Mouse (Mus musculus) stomach, embryonic 15.5 days (tissue): ENCODE results near the gene Ccdc120. TPM values are rescaled to one million over a fixed set of nuclear protein-coding genes. Genes with fewer than 3 reads are reported as not detected.

Source experiments
- ATAC-seq: fragments of 200-750 bp; cut with Nextera tagmentation; 2 replicates; pipeline ENCODE4 v1.8.0; 2017; ENCODE audit warnings: low read depth, moderate number of reproducible peaks, moderate TSS enrichment; ENCODE audit not compliant: insufficient read depth, low FRiP score
- H3K27ac ChIP-seq: fragments of 300-500 bp; sonication (generic); 2 replicates; pipeline ENCODE4 v1.5.1; 2015; ENCODE audit warnings: mild to moderate bottlenecking, inconsistent platforms
- H3K27me3 ChIP-seq: fragments of 300-500 bp; sonication (generic); replicated peaks from 2 replicates; pipeline ENCODE4 v1.6.1; 2015; ENCODE audit warnings: inconsistent platforms
- H3K36me3 ChIP-seq: fragments of 300-500 bp; sonication (generic); 2 replicates; pipeline ENCODE4 v1.6.1; 2015; ENCODE audit warnings: inconsistent platforms
- H3K4me1 ChIP-seq: fragments of 300-500 bp; sonication (generic); 2 replicates; pipeline ENCODE4 v1.6.1; 2015; ENCODE audit warnings: inconsistent platforms
- H3K4me2 ChIP-seq: fragments of 300-500 bp; sonication (generic); 2 replicates; pipeline ENCODE4 v1.6.1; 2015; ENCODE audit warnings: mild to moderate bottlenecking, inconsistent platforms
- H3K4me3 ChIP-seq: fragments of 300-500 bp; sonication (generic); replicated peaks from 2 replicates; pipeline ENCODE4 v1.5.1; 2015; ENCODE audit warnings: inconsistent platforms
- H3K9ac ChIP-seq: fragments of 300-500 bp; sonication (generic); 2 replicates; pipeline ENCODE4 v1.6.1; 2015; ENCODE audit warnings: inconsistent platforms
- H3K9me3 ChIP-seq: fragments of 300-500 bp; sonication (generic); 2 replicates; pipeline ENCODE4 v1.6.1; 2016; ENCODE audit warnings: inconsistent platforms
- WGBS: fragments of 180-500 bp; shearing (Covaris S2); methylation state at CpG from one replicate; pipeline ENCODE4 v1.1.7; 2015; 5-methylcytosine and 5-hydroxymethylcytosine counted together
- polyA plus RNA-seq: library from polyadenylated mRNA; unstranded; fragments of >200 nt; fragmentation: Nextera tagmentation; extraction: Ambion mirVana; gene quantifications from 2 replicates; pipeline ENCODE4 v1.2.1, GENCODE M21; 2015

The Ccdc120 gene
- polyA plus RNA-seq, 1 experiment from 2014 or later, result 16.0 TPM

- H3K4me3 ChIP-seq, result no peak overlapping the region
- no peaks in the 10 kb centered on the region for H3K27me3 ChIP-seq
- no peaks in the 10 kb centered on the region for H3K9me3 ChIP-seq
- no peak overlapping the region for H3K9ac ChIP-seq
- no peak overlapping the region for H3K4me2 ChIP-seq
- no peak overlapping the region for H3K27ac ChIP-seq
- ATAC-seq, result no peak
- no peaks in the 10 kb centered on the region for H3K4me1 ChIP-seq
- 54% methylated on average over 5 of the region's 5 CpGs for WGBS
- H3K36me3 ChIP-seq, result no peaks in the 10 kb centered on the region
These were observed 7.2 kb downstream of the Ccdc120 start for GRCm38 (mm10) chrX:7743470-7743869.

DNA sequence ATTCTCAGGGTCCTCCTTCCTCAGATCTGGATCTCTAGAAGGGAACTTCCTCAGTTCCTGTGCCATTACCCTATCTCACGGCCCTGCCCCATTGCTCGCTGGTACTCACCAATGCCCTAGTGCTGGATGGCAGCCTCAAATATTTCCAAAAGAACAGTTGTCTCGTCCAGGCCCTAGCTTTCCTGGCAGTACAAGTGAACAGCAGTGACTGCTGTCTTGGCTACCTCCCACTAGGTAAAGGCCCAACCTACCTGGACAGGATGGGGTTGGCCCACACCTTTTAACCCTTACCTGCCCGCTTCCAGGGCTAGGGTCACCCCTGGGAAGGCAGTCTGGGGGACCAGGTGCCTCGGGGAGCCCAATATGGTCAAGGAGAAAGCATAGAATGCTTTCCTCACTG lies 9.6 kb downstream of the Ccdc120 start:
- no peaks in the 10 kb centered on the region for H3K27me3 ChIP-seq
- WGBS, result 41% methylated on average over 5 of the region's 5 CpGs
- peak overlapping the region; percentile 27; the same call in 1 of the 2 replicates for H3K4me3 ChIP-seq
- no peak overlapping the region for H3K9ac ChIP-seq
- H3K4me2 ChIP-seq, result 0 out of 2 replicates have a peak overlapping the region, but pooled peaks have one; percentile 16
- H3K36me3 ChIP-seq, result no peaks in the 10 kb centered on the region
- 0 out of 2 replicates have a peak, but pooled peaks have one; percentile 37 for ATAC-seq
- H3K27ac ChIP-seq, result peak overlapping the region; percentile 59; the same call in 1 of the 2 replicates
- no peaks in the 10 kb centered on the region for H3K4me1 ChIP-seq
- no peaks in the 10 kb centered on the region for H3K9me3 ChIP-seq

DNA sequence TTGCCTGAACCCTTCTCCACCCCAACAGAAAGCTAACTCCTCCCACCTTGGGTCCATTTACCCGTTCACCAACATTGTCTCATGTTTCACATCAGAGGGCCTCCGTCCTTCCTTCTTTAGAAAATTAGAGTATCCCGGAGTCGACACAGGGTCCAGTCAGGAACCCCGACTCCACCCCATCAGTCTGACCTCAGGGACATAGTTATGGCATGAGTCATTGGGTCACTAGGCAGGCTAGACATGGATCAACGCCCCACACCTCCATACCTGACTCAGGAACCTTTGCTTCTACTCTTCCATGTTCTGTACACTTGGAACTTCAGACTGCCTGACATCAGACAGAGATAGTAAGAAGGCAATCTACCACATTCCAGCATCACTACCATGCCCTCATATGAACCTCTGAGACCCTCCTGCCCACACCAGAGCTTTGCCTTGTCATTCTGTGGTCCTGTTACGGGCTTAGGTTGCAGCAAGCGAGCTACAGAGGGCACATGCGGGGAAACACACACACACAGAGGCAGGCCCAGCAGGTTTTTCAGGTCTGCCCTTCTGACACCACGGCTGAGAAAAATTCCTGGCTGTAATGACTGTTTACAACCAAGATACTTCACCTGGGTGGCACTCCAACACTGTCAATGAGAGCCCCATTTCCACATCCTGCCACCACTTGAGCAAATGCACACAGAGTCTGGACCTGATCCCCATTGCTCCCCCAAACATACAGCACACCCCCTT lies 10.5 kb downstream of the Ccdc120 start:
- H3K9ac ChIP-seq, result no peak overlapping the region
- H3K27ac ChIP-seq, result peak overlapping the region; percentile 73; the same call in 1 of the 2 replicates
- peak; percentile 54; the same call in 1 of the 2 replicates for ATAC-seq
- peak overlapping the region; percentile 27; the same call in 1 of the 2 replicates for H3K4me3 ChIP-seq
- 45% methylated on average over 10 of the region's 10 CpGs for WGBS
- peak overlapping the region; percentile 16 for H3K4me2 ChIP-seq
- no peaks in the 10 kb centered on the region for H3K4me1 ChIP-seq
- no peaks in the 10 kb centered on the region for H3K27me3 ChIP-seq
- H3K9me3 ChIP-seq, result no peaks in the 10 kb centered on the region
- no peaks in the 10 kb centered on the region for H3K36me3 ChIP-seq

DNA sequence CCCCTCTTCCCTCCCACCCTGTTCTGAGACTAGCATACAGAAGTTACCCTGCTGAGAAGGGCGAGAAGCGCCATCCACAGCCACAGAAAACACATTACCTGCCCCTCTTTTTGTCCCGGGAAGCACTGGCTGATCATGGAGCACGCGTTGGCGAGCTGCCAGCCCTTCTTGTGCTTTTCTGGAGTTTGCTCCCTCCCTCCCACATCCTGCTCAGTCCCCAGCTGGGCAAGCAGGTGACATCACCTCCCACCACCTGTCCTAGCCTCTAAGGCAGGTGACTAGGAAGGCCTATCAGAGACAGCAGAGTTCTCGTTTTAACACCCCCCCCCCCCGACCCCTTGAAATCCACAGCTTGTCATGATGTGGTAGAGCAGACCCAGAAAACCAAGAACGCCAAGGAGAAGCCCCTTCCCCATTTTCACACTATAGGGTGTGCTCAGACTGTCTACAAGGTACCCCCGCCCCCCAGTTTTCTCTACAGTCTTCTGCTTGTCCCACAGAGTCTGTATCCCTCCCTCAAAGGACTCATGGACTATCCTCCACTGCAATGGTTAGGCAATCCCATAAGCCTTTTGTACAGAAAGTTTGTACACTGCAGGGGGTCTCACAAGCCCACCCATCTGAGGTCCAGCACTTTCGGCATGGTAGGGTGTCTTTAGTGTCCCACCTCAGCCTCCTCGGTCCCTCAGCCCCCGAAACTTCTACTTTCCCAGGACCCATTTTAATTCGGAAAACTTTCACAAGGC lies 11.2 kb downstream of the Ccdc120 start:
- no peaks in the 10 kb centered on the region for H3K36me3 ChIP-seq
- H3K27ac ChIP-seq, result peak overlapping the region; percentile 73; the same call in 1 of the 2 replicates
- peak overlapping the region; percentile 16; the same call in 1 of the 2 replicates for H3K4me2 ChIP-seq
- H3K4me1 ChIP-seq, result no peaks in the 10 kb centered on the region
- no peak overlapping the region for H3K9ac ChIP-seq
- 0 out of 2 replicates have a peak overlapping the region, but pooled peaks have one; percentile 18 for H3K4me3 ChIP-seq
- no peaks in the 10 kb centered on the region for H3K27me3 ChIP-seq
- WGBS, result 56% methylated on average over 14 of the region's 14 CpGs
- H3K9me3 ChIP-seq, result no peaks in the 10 kb centered on the region
- peak; percentile 74; the same call in 1 of the 2 replicates for ATAC-seq

- ATAC-seq, result no peak
- no peaks in the 10 kb centered on the region for H3K4me1 ChIP-seq
- no peaks in the 10 kb centered on the region for H3K9me3 ChIP-seq
- H3K27ac ChIP-seq, result no peak overlapping the region
- no peak overlapping the region for H3K4me3 ChIP-seq
- no peak overlapping the region for H3K4me2 ChIP-seq
- H3K27me3 ChIP-seq, result no peaks in the 10 kb centered on the region
- H3K9ac ChIP-seq, result no peak overlapping the region
- WGBS, result 32% methylated on average over 25 of the region's 26 CpGs
- H3K36me3 ChIP-seq, result no peaks in the 10 kb centered on the region
These were observed 17.0 kb downstream of the Ccdc120 start for GRCm38 (mm10) chrX:7733571-7734156.

- WGBS, result 30% methylated on average over 4 of the region's 4 CpGs
- peak; percentile 30 for ATAC-seq
- Histone ChIP-seq H3K36me3 (no peaks in the 10 kb centered on the region), H3K4me3 (peak overlapping the region; percentile 49), H3K27ac (0 out of 2 replicates have a peak overlapping the region, but pooled peaks have one; percentile 31), H3K9ac (no peak overlapping the region), H3K9me3 (no peaks in the 10 kb centered on the region), H3K27me3 (no peaks in the 10 kb centered on the region), H3K4me1 (no peaks in the 10 kb centered on the region), H3K4me2 (peak overlapping the region; percentile 53)
These were observed 21.8 kb downstream of the Ccdc120 start for GRCm38 (mm10) chrX:7728922-7729265.

DNA sequence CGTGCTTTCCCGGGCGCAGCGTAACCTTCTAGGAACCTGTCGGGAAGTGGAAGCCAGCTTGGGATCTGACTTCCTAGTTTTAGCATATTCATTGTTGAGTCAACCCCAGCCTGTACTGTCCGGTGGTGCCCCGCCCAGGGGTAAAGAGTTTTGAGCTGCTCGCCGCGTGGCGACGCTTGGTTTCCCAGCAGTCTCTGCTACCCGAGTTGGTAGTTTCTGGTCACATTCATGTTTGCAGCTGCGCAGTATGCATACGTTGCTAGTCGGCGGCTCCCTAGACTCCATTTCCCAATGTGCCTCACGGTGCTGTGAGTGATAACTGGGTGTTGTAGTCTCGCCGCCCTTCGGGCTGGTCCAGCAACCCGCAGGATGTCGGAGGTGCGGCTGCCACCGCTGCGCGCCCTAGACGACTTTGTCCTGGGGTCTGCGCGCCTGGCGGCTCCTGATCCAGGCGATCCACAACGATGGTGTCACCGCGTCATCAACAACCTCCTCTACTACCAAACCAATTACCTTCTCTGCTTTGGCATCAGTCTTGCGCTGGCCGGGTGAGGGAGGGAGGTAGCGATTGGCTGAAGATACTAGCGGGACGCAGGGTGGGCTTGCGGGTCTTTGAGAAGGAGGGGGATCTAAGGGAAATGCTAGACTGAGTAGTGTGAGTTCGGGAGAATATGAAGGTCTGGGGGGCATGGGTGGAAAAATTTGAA lies 22.3 kb downstream of the Ccdc120 start, which contains the start of gene Praf2:
Gene Praf2 (plus strand): TSS at position 225 of the 707 bp plus-strand sequence.
- Histone ChIP-seq H3K36me3 (no peaks in the 10 kb centered on the region), H3K9me3 (no peaks in the 10 kb centered on the region), H3K4me3 (peak within 1 kb of the TSS; percentile 49), H3K27ac (peak within 1 kb of the TSS; percentile 61), H3K27me3 (no peaks in the 10 kb centered on the region), H3K9ac (no peak within 1 kb of the TSS), H3K4me1 (no peaks in the 10 kb centered on the region), H3K4me2 (peak within 1 kb of the TSS; percentile 53)
- ATAC-seq, result peak; percentile 94
- WGBS, result 15% methylated on average over 42 of the region's 42 CpGs

DNA sequence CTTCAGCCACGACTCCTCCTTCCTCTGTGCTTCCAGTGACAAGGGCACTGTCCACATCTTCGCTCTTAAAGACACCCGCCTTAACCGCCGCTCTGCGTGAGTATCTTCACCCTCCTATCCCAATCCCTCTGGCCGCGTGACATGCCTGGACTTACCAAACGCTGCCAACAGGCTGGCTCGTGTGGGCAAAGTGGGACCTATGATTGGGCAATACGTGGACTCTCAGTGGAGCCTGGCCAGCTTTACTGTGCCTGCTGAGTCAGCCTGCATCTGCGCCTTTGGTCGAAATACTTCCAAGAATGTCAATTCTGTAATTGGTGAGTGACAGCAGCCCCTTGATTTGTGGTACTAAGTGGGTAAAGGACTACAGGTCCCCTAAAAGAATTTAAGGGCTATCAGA lies 23.5 kb downstream of the Ccdc120 start:
- H3K27me3 ChIP-seq, result no peaks in the 10 kb centered on the region
- no peak for ATAC-seq
- no peak overlapping the region for H3K9ac ChIP-seq
- H3K4me3 ChIP-seq, result no peak overlapping the region
- no peak overlapping the region for H3K4me2 ChIP-seq
- no peaks in the 10 kb centered on the region for H3K9me3 ChIP-seq
- no peak overlapping the region for H3K27ac ChIP-seq
- H3K4me1 ChIP-seq, result peaks cover 6% of the 10 kb centered on the region; the same call in 1 of the 2 replicates
- WGBS, result 93% methylated on average over 13 of the region's 13 CpGs
- no peaks in the 10 kb centered on the region for H3K36me3 ChIP-seq

DNA sequence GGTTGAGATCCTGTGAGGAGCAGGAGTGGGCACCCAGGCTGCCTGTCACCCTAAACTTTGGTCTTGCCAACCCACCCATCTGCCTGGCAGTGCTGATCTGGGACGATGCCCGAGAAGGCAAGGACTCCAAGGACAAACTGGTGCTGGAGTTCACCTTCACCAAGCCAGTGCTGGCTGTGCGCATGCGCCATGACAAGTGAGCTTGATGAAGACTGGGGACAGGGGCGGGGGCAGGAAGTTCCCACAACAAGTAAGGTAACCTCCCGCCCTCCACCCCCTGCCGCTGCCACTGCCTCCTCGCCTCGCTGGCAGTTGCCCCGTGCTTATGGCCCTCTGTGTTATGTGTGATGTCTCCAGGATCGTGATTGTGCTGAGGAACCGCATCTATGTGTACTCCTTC lies 24.9 kb downstream of the Ccdc120 start:
- no peak overlapping the region for H3K4me3 ChIP-seq
- H3K4me2 ChIP-seq, result no peak overlapping the region
- H3K9ac ChIP-seq, result no peak overlapping the region
- H3K9me3 ChIP-seq, result no peaks in the 10 kb centered on the region
- 86% methylated on average over 12 of the region's 12 CpGs for WGBS
- ATAC-seq, result no peak
- H3K4me1 ChIP-seq, result peaks cover 6% of the 10 kb centered on the region; the same call in 1 of the 2 replicates
- H3K27ac ChIP-seq, result no peak overlapping the region
- H3K27me3 ChIP-seq, result no peaks in the 10 kb centered on the region
- H3K36me3 ChIP-seq, result no peaks in the 10 kb centered on the region

- Histone ChIP-seq H3K4me3 (no peak overlapping the region), H3K27ac (no peak overlapping the region), H3K4me1 (peaks cover 6% of the 10 kb centered on the region; the same call in 1 of the 2 replicates), H3K27me3 (no peaks in the 10 kb centered on the region), H3K36me3 (no peaks in the 10 kb centered on the region), H3K9ac (no peak overlapping the region), H3K4me2 (no peak overlapping the region), H3K9me3 (no peaks in the 10 kb centered on the region)
- WGBS, result 82% methylated on average over 7 of the region's 7 CpGs
- ATAC-seq, result no peak
These were observed 26.6 kb downstream of the Ccdc120 start for GRCm38 (mm10) chrX:7724135-7724534.

DNA sequence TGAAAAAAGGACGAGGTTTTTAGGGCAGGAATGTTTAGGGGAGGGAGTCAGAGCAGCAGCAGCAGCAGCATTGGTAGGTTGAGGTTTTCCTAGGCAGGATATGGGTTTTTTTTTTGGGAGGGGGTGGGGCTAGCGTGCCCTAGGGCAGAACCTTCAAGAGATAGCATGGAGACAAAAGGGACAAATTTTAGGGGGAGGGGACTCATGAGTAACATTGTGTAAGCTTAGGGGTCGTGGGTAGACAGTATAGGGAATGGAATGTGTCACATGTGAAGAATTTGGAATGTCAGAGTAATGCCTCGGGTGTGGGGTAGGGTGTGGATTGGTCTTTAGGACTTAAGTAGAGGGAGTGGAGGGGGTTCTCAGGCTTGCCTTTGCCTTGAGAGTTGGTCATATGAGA lies 28.0 kb downstream of the Ccdc120 start:
- Histone ChIP-seq H3K36me3 (no peaks in the 10 kb centered on the region), H3K4me1 (peaks cover 6% of the 10 kb centered on the region; the same call in 1 of the 2 replicates), H3K27me3 (no peaks in the 10 kb centered on the region), H3K27ac (no peak overlapping the region), H3K4me3 (peak overlapping the region; percentile 58), H3K9me3 (no peaks in the 10 kb centered on the region), H3K4me2 (peak overlapping the region; percentile 52), H3K9ac (no peak overlapping the region)
- no peak for ATAC-seq
- WGBS, result 13% methylated on average over 4 of the region's 4 CpGs
